Mouse (Mus musculus): ENCODE measurements around the gene S100a10. TPM values are rescaled to one million over a fixed set of nuclear protein-coding genes. Genes with fewer than 3 reads are reported as not detected.
"Not testable (repeated sequence)": the region's sequence is repeated elsewhere in the genome, so short reads cannot be mapped to it uniquely, and the experiment has no call there.

The S100a10 gene
- polyA plus RNA-seq, 1 experiment from 2014 or later: 196 TPM

GRCm38 (mm10) chr3:93522611-93523010 lies 32.3 kb upstream of the S100a10 start:
- DNase-seq (peak; percentile 88), ATAC-seq (ENCODE audit: insufficient read depth) (no peak)
- Histone ChIP-seq H3K36me3 (ENCODE audit: insufficient read depth) (peaks cover 10% of the 10 kb centered on the region; the same call in 1 of the 2 replicates), H3K27me3 (ENCODE audit: insufficient read depth, low read length) (no peaks in the 10 kb centered on the region), H3K9me3 (ENCODE audit: low read depth, low read length) (no peaks in the 10 kb centered on the region), H3K27ac (ENCODE audit: low read depth) (no peak overlapping the region), H3K4me2 (peak overlapping the region; percentile 29; the same call in 1 of the 2 replicates), H3K4me1 (ENCODE audit: insufficient read depth) (0 out of 2 replicates have a peak, but pooled peaks cover 4% of the 10 kb centered on the region), H3K9ac (no peak overlapping the region), H3K4me3 (ENCODE audit: low read depth, low read length) (no peak overlapping the region)
- WGBS: 34% methylated on average over 7 of the region's 7 CpGs
- TF ChIP-seq CTCF (IDR thresholded peaks at IDR 0.05; ENCODE audit: low read depth): peak; percentile 79

GRCm38 (mm10) chr3:93527300-93527699 lies 27.6 kb upstream of the S100a10 start:
- DNase-seq (no peak), ATAC-seq (ENCODE audit: insufficient read depth) (no peak)
- no peak overlapping the region for H3K9ac ChIP-seq
- no peaks in the 10 kb centered on the region for H3K4me1 ChIP-seq (ENCODE audit: insufficient read depth)
- H3K4me2 ChIP-seq: no peak overlapping the region
- H3K4me3 ChIP-seq (ENCODE audit: low read depth, low read length): no peak overlapping the region
- no peak for TF ChIP-seq CTCF (IDR thresholded peaks at IDR 0.05; ENCODE audit: low read depth)
- peaks cover 10% of the 10 kb centered on the region; the same call in 1 of the 2 replicates for H3K36me3 ChIP-seq (ENCODE audit: insufficient read depth)
- H3K27ac ChIP-seq (ENCODE audit: low read depth): no peak overlapping the region
- no peaks in the 10 kb centered on the region for H3K27me3 ChIP-seq (ENCODE audit: insufficient read depth, low read length)
- H3K9me3 ChIP-seq (ENCODE audit: low read depth, low read length): no peaks in the 10 kb centered on the region
- 72% methylated on average over 3 of the region's 3 CpGs for WGBS

GRCm38 (mm10) chr3:93528807-93529206 lies 26.1 kb upstream of the S100a10 start:
- Histone ChIP-seq H3K36me3 (ENCODE audit: insufficient read depth) (peaks cover 10% of the 10 kb centered on the region; the same call in 1 of the 2 replicates), H3K27me3 (ENCODE audit: insufficient read depth, low read length) (no peaks in the 10 kb centered on the region), H3K4me3 (ENCODE audit: low read depth, low read length) (no peak overlapping the region), H3K9me3 (ENCODE audit: low read depth, low read length) (no peaks in the 10 kb centered on the region), H3K4me2 (no peak overlapping the region), H3K27ac (ENCODE audit: low read depth) (no peak overlapping the region), H3K9ac (no peak overlapping the region), H3K4me1 (ENCODE audit: insufficient read depth) (no peaks in the 10 kb centered on the region)
- 77% methylated on average over 5 of the region's 5 CpGs for WGBS
- ATAC-seq (ENCODE audit: insufficient read depth) (no peak), DNase-seq (no peak)
- no peak for TF ChIP-seq CTCF (IDR thresholded peaks at IDR 0.05; ENCODE audit: low read depth)

- Histone ChIP-seq H3K36me3 (ENCODE audit: insufficient read depth) (no peaks in the 10 kb centered on the region), H3K27me3 (ENCODE audit: insufficient read depth, low read length) (no peaks in the 10 kb centered on the region), H3K4me3 (ENCODE audit: low read depth, low read length) (no peak overlapping the region), H3K4me1 (ENCODE audit: insufficient read depth) (no peaks in the 10 kb centered on the region), H3K9ac (no peak overlapping the region), H3K27ac (ENCODE audit: low read depth) (no peak overlapping the region), H3K4me2 (no peak overlapping the region), H3K9me3 (ENCODE audit: low read depth, low read length) (no peaks in the 10 kb centered on the region)
- 69% methylated on average over 2 of the region's 2 CpGs for WGBS
- no peak for TF ChIP-seq CTCF (IDR thresholded peaks at IDR 0.05; ENCODE audit: low read depth)
- DNase-seq (no peak), ATAC-seq (ENCODE audit: insufficient read depth) (no peak)
Observed at GRCm38 (mm10) chr3:93537068-93537576, 17.8 kb upstream of the S100a10 start.

- Histone ChIP-seq H3K4me3 (ENCODE audit: low read depth, low read length) (no peak overlapping the region), H3K27ac (ENCODE audit: low read depth) (no peak overlapping the region), H3K4me1 (ENCODE audit: insufficient read depth) (no peaks in the 10 kb centered on the region), H3K9me3 (ENCODE audit: low read depth, low read length) (no peaks in the 10 kb centered on the region), H3K4me2 (no peak overlapping the region), H3K27me3 (ENCODE audit: insufficient read depth, low read length) (no peaks in the 10 kb centered on the region), H3K36me3 (ENCODE audit: insufficient read depth) (no peaks in the 10 kb centered on the region), H3K9ac (no peak overlapping the region)
- TF ChIP-seq CTCF (IDR thresholded peaks at IDR 0.05; ENCODE audit: low read depth): no peak
- no peak for DNase-seq
- ATAC-seq (ENCODE audit: insufficient read depth): no peak
- 72% methylated on average over 2 of the region's 2 CpGs for WGBS
Observed at GRCm38 (mm10) chr3:93538486-93538885, 16.4 kb upstream of the S100a10 start.

GRCm38 (mm10) chr3:93541501-93541900 lies 13.4 kb upstream of the S100a10 start:
- DNase-seq (no peak), ATAC-seq (ENCODE audit: insufficient read depth) (no peak)
- 49% methylated on average over 2 of the region's 2 CpGs for WGBS
- Histone ChIP-seq H3K36me3 (ENCODE audit: insufficient read depth) (no peaks in the 10 kb centered on the region), H3K9ac (no peak overlapping the region), H3K4me2 (no peak overlapping the region), H3K27me3 (ENCODE audit: insufficient read depth, low read length) (no peaks in the 10 kb centered on the region), H3K27ac (ENCODE audit: low read depth) (no peak overlapping the region), H3K4me1 (ENCODE audit: insufficient read depth) (no peaks in the 10 kb centered on the region), H3K4me3 (ENCODE audit: low read depth, low read length) (no peak overlapping the region), H3K9me3 (ENCODE audit: low read depth, low read length) (no peaks in the 10 kb centered on the region)
- no peak for TF ChIP-seq CTCF (IDR thresholded peaks at IDR 0.05; ENCODE audit: low read depth)

- WGBS: 71% methylated on average over 6 of the region's 6 CpGs
- not testable (repeated sequence) for H3K27me3 ChIP-seq (ENCODE audit: insufficient read depth, low read length); ATAC-seq (ENCODE audit: insufficient read depth); H3K9me3 ChIP-seq (ENCODE audit: low read depth, low read length); H3K4me3 ChIP-seq (ENCODE audit: low read depth, low read length); H3K4me2 ChIP-seq; H3K27ac ChIP-seq (ENCODE audit: low read depth); DNase-seq; H3K4me1 ChIP-seq (ENCODE audit: insufficient read depth); H3K9ac ChIP-seq; H3K36me3 ChIP-seq (ENCODE audit: insufficient read depth)
Observed at GRCm38 (mm10) chr3:93544170-93544569, 10.7 kb upstream of the S100a10 start.
